In genomic region chr5:112628073-112628790, GRCm38 (mm10) we compare ENCODE assay signal across 26 mouse cellular contexts. TPM values are rescaled to one million over a fixed set of nuclear protein-coding genes. Genes with fewer than 3 reads are reported as not detected.
DNase-seq lines count a peak whose midpoint lies in the region; ATAC-seq and TF ChIP-seq lines count a peak whose summit lies in the region.
"Had no signal": no experiment of that assay in that cellular context is flagged by ENCODE, and none has a peak within 500 bp of the region (broad histone marks: within the 10 kb centered on the region; RNA-seq: fewer than 3 reads in every experiment).

No protein-coding gene starts in this region.

- peak overlapping the region; percentile 41 for H3K27ac ChIP-seq in forebrain, embryonic 13.5 days
- no peak overlapping the region for H3K27ac ChIP-seq in forebrain, embryonic 16.5 days (ENCODE audit: low read length)
- H3K27ac ChIP-seq in midbrain, embryonic 10.5 days (replicated peaks) = peak overlapping the region; percentile 58; the same call in 1 of the 2 replicates
- H3K27ac ChIP-seq in midbrain, embryonic 11.5 days (ENCODE audit: low read depth, low read length) = no peak overlapping the region
- peak overlapping the region; percentile 30; the same call in 1 of the 2 replicates for H3K27ac ChIP-seq in midbrain, embryonic 15.5 days
- H3K27ac ChIP-seq in kidney, embryonic 14.5 days (ENCODE audit: low read depth, low read length) = no peak overlapping the region
- H3K27ac ChIP-seq: gastrocnemius, adult 2 months; heart, embryonic 10.5 days; layer of hippocampus, adult 2 months; liver, embryonic 12.5 days had no signal

- ATAC-seq in forebrain, embryonic 13.5 days = no peak
- no peak; the same call in none of the 2 replicates for ATAC-seq in forebrain, embryonic 16.5 days
- no peak for ATAC-seq in midbrain, embryonic 11.5 days (ENCODE audit: low FRiP score)
- ATAC-seq in midbrain, embryonic 15.5 days (replicated peaks) = no peak
- no peak for ATAC-seq in kidney, embryonic 14.5 days (ENCODE audit: low FRiP score, low TSS enrichment)
- ATAC-seq: CD4-positive, CD25-positive, alpha-beta regulatory T cell, adult 4 months; liver, embryonic 12.5 days; Patski had no signal

- WGBS in forebrain, embryonic 13.5 days = 27% methylated on average over 18 of the region's 18 CpGs
- WGBS in forebrain, embryonic 16.5 days = 25% methylated on average over 18 of the region's 18 CpGs
- 32% methylated on average over 18 of the region's 18 CpGs for WGBS in midbrain, embryonic 10.5 days
- WGBS in midbrain, embryonic 11.5 days = 31% methylated on average over 18 of the region's 18 CpGs
- WGBS in midbrain, embryonic 15.5 days = 14% methylated on average over 18 of the region's 18 CpGs
- 27% methylated on average over 18 of the region's 18 CpGs for WGBS in kidney, embryonic 14.5 days

- H3K36me3 ChIP-seq in forebrain, embryonic 13.5 days (ENCODE audit: poor library complexity, severe bottlenecking) = no peaks in the 10 kb centered on the region
- H3K36me3 ChIP-seq in forebrain, embryonic 16.5 days (ENCODE audit: control insufficient read depth, insufficient read depth) = no peaks in the 10 kb centered on the region
- no peaks in the 10 kb centered on the region for H3K36me3 ChIP-seq in midbrain, embryonic 10.5 days
- H3K36me3 ChIP-seq in midbrain, embryonic 11.5 days (ENCODE audit: control insufficient read depth, insufficient read depth, low read length) = no peaks in the 10 kb centered on the region
- H3K36me3 ChIP-seq in midbrain, embryonic 15.5 days (replicated peaks) = no peaks in the 10 kb centered on the region
- H3K36me3 ChIP-seq in kidney, embryonic 14.5 days (ENCODE audit: control insufficient read depth, insufficient read depth, low read length) = no peaks in the 10 kb centered on the region
- H3K36me3 ChIP-seq: heart, embryonic 10.5 days; liver, embryonic 12.5 days had no signal

- H3K9me3 ChIP-seq in forebrain, embryonic 13.5 days (replicated peaks) = no peaks in the 10 kb centered on the region
- no peaks in the 10 kb centered on the region for H3K9me3 ChIP-seq in forebrain, embryonic 16.5 days (ENCODE audit: control insufficient read depth, low read length)
- peaks cover 6% of the 10 kb centered on the region; the same call in 1 of the 2 replicates for H3K9me3 ChIP-seq in midbrain, embryonic 10.5 days (replicated peaks)
- H3K9me3 ChIP-seq in midbrain, embryonic 11.5 days (ENCODE audit: control insufficient read depth, low read length) = no peaks in the 10 kb centered on the region; the same call in 1 of the 2 replicates
- no peaks in the 10 kb centered on the region for H3K9me3 ChIP-seq in midbrain, embryonic 15.5 days
- no peaks in the 10 kb centered on the region for H3K9me3 ChIP-seq in kidney, embryonic 14.5 days (ENCODE audit: control insufficient read depth, low read length)
- H3K9me3 ChIP-seq: heart, embryonic 10.5 days; liver, embryonic 12.5 days had no signal

- no peaks in the 10 kb centered on the region for H3K27me3 ChIP-seq in forebrain, embryonic 13.5 days
- H3K27me3 ChIP-seq in forebrain, embryonic 16.5 days (replicated peaks; ENCODE audit: control insufficient read depth, insufficient read depth, low read length) = no peaks in the 10 kb centered on the region
- peaks cover 31% of the 10 kb centered on the region for H3K27me3 ChIP-seq in midbrain, embryonic 10.5 days (ENCODE audit: low read depth, poor library complexity, severe bottlenecking)
- no peaks in the 10 kb centered on the region for H3K27me3 ChIP-seq in midbrain, embryonic 11.5 days (ENCODE audit: control insufficient read depth, insufficient read depth, low read length)
- no peaks in the 10 kb centered on the region for H3K27me3 ChIP-seq in midbrain, embryonic 15.5 days (replicated peaks)
- H3K27me3 ChIP-seq in kidney, embryonic 14.5 days (ENCODE audit: control insufficient read depth, insufficient read depth, low read length) = 0 out of 2 replicates have a peak, but pooled peaks cover under 1% of the 10 kb centered on the region
- H3K27me3 ChIP-seq: liver, embryonic 12.5 days; Patski had no signal

- no peak overlapping the region for H3K4me3 ChIP-seq in forebrain, embryonic 13.5 days
- no peak overlapping the region for H3K4me3 ChIP-seq in forebrain, embryonic 16.5 days (replicated peaks; ENCODE audit: low read length)
- no peak overlapping the region for H3K4me3 ChIP-seq in midbrain, embryonic 10.5 days
- no peak overlapping the region for H3K4me3 ChIP-seq in midbrain, embryonic 11.5 days (ENCODE audit: low read depth, low read length)
- no peak overlapping the region for H3K4me3 ChIP-seq in midbrain, embryonic 15.5 days
- H3K4me3 ChIP-seq in kidney, embryonic 14.5 days (ENCODE audit: low read length) = no peak overlapping the region
- H3K4me3 ChIP-seq: gastrocnemius, adult 2 months; heart, embryonic 10.5 days; layer of hippocampus, adult 2 months; liver, embryonic 12.5 days; megakaryocyte, embryonic 14.5 days; myocyte had no signal

- TF ChIP-seq CTCF in brain, embryonic 14.5 days (IDR thresholded peaks at IDR 0.05; ENCODE audit: borderline replicate concordance, extremely low read depth, insufficient read depth, insufficient read length) = no peak

- no peak overlapping the region for H3K4me2 ChIP-seq in forebrain, embryonic 13.5 days
- H3K4me2 ChIP-seq in forebrain, embryonic 16.5 days (ENCODE audit: low read length) = no peak overlapping the region; the same call in 1 of the 2 replicates
- no peak overlapping the region for H3K4me2 ChIP-seq in midbrain, embryonic 11.5 days
- H3K4me2 ChIP-seq in midbrain, embryonic 15.5 days = no peak overlapping the region
- H3K4me2 ChIP-seq in kidney, embryonic 14.5 days (replicated peaks; ENCODE audit: low read depth, low read length) = no peak overlapping the region
- H3K4me2 ChIP-seq: liver, embryonic 12.5 days had no signal

- no peak for TF ChIP-seq POLR2A in brain, embryonic 14.5 days (IDR thresholded peaks at IDR 0.05; ENCODE audit: borderline replicate concordance, extremely low read depth, insufficient read depth, insufficient read length, poor library complexity, severe bottlenecking)

- H3K9ac ChIP-seq in forebrain, embryonic 13.5 days = no peak overlapping the region
- H3K9ac ChIP-seq in forebrain, embryonic 16.5 days (replicated peaks; ENCODE audit: low read depth, low read length) = no peak overlapping the region
- H3K9ac ChIP-seq in midbrain, embryonic 11.5 days (ENCODE audit: low read length) = no peak overlapping the region
- no peak overlapping the region for H3K9ac ChIP-seq in midbrain, embryonic 15.5 days
- H3K9ac ChIP-seq in kidney, embryonic 14.5 days (ENCODE audit: low read depth, low read length) = no peak overlapping the region
- H3K9ac ChIP-seq: liver, embryonic 12.5 days had no signal

- H3K4me1 ChIP-seq in forebrain, embryonic 13.5 days = peaks cover 32% of the 10 kb centered on the region
- peaks cover 10% of the 10 kb centered on the region for H3K4me1 ChIP-seq in forebrain, embryonic 16.5 days (replicated peaks; ENCODE audit: control insufficient read depth, insufficient read depth, low read length)
- H3K4me1 ChIP-seq in midbrain, embryonic 10.5 days = peaks cover 69% of the 10 kb centered on the region
- H3K4me1 ChIP-seq in midbrain, embryonic 11.5 days (ENCODE audit: control insufficient read depth, insufficient read depth, low read length) = peaks cover 17% of the 10 kb centered on the region
- peaks cover 39% of the 10 kb centered on the region for H3K4me1 ChIP-seq in midbrain, embryonic 15.5 days
- no peaks in the 10 kb centered on the region for H3K4me1 ChIP-seq in kidney, embryonic 14.5 days (ENCODE audit: control insufficient read depth, insufficient read depth, low read length)
- H3K4me1 ChIP-seq: liver, embryonic 12.5 days; megakaryocyte, embryonic 14.5 days had no signal

- DNase-seq in midbrain, embryonic 10.5 days (ENCODE audit: low spot score) = no peak
- no peak for DNase-seq in midbrain, embryonic 11.5 days (ENCODE audit: low spot score, missing footprints)
- peak; percentile 86 for DNase-seq in brain, embryonic 14.5 days (ENCODE audit: low read depth)
- DNase-seq in adipocyte (ENCODE audit: low spot score) = no peak
- DNase-seq: adrenal gland, postnatal 10 days; cerebellum, adult 11 months; cerebellum, postnatal 25 days; embryo, embryonic 11 days; gastrocnemius, adult 2 months; kidney, adult 11 months; kidney, postnatal 10 days; layer of hippocampus, postnatal 36 days; lung, adult 2 months; thymus, adult 18-20 months; thymus, postnatal 4 days had no signal

RNA-seq across cellular contexts. Expression of gene Sez6l, which starts 51.2 kb away (rescaled TPM):
- polyA plus RNA-seq in forebrain, embryonic 13.5 days (2015; fragmentation: Nextera tagmentation; extraction: Ambion mirVana) = 22.5 and 24.0 TPM in 2 replicates
- 32.2 and 41.9 TPM in 2 replicates for polyA plus RNA-seq in forebrain, embryonic 16.5 days (2015; fragmentation: Nextera tagmentation; extraction: Ambion mirVana)
- 1.7 and 2.7 TPM in 2 replicates for polyA plus RNA-seq in midbrain, embryonic 10.5 days (2016; fragmentation: Nextera tagmentation; extraction: Ambion mirVana)
- 2.6 TPM in 2 replicates for polyA plus RNA-seq in midbrain, embryonic 11.5 days (2014; fragmentation: Nextera tagmentation; extraction: Ambion mirVana)
- polyA plus RNA-seq in brain, embryonic 14.5 days (2012; rRNA removed) = 87.9 and 114 TPM in 2 replicates
- polyA plus RNA-seq in midbrain, embryonic 15.5 days (2015; fragmentation: Nextera tagmentation; extraction: Ambion mirVana) = 65.4 and 67.5 TPM in 2 replicates
- polyA plus RNA-seq in kidney, embryonic 14.5 days (2014; fragmentation: Nextera tagmentation; extraction: Ambion mirVana) = 0.23 and 0.26 TPM in 2 replicates
- polyA plus RNA-seq: CD4-positive, CD25-positive, alpha-beta regulatory T cell, adult 4 months; myocyte had no signal

Comparison
In these comparisons a context has a peak if more than half of its experiments do, and no peak if none do; other contexts are left out.
1. H3K27ac ChIP-seq: peak in forebrain, embryonic 13.5 days (single experiment), midbrain, embryonic 10.5 days (single experiment) and midbrain, embryonic 15.5 days (single experiment); none in forebrain, embryonic 16.5 days (single experiment), midbrain, embryonic 11.5 days (single experiment) and kidney, embryonic 14.5 days (single experiment).